Mouse (Mus musculus) thymus, adult 2 months (tissue): ENCODE measurements around the gene Ube2e2. TPM values are rescaled to one million over a fixed set of nuclear protein-coding genes. Genes with fewer than 3 reads are reported as not detected.
"Not testable (repeated sequence)": the region's sequence is repeated elsewhere in the genome, so short reads cannot be mapped to it uniquely, and the experiment has no call there.

Experiments used
- DNase-seq: peaks from one replicate; pipeline ENCODE4 v3.0.0; 2021
- H3K27ac ChIP-seq: fragments of 200-500 bp; 2 replicates; pipeline ENCODE4 v1.5.1; 2012; ENCODE audit warnings: low read length, control low read depth; ENCODE audit not compliant: control insufficient read depth, insufficient read depth
- H3K27me3 ChIP-seq: fragments of 200-500 bp; 2 replicates; pipeline ENCODE4 v1.6.1; 2012; ENCODE audit warnings: mild to moderate bottlenecking, low read length, moderate library complexity, mixed read lengths; ENCODE audit not compliant: control insufficient read depth, insufficient read depth
- H3K36me3 ChIP-seq: fragments of 200-500 bp; 2 replicates; pipeline ENCODE4 v1.6.1; 2012; ENCODE audit warnings: mild to moderate bottlenecking, low read length, moderate library complexity; ENCODE audit not compliant: control insufficient read depth, insufficient read depth
- H3K4me1 ChIP-seq: fragments of 200-500 bp; replicated peaks from 2 replicates; pipeline ENCODE4 v1.6.1; 2012; ENCODE audit warnings: low read length; ENCODE audit not compliant: control insufficient read depth, insufficient read depth
- H3K4me3 ChIP-seq: fragments of 200-500 bp; 2 replicates; pipeline ENCODE4 v1.5.1; 2012; ENCODE audit warnings: mild to moderate bottlenecking, low read length, control low read depth, moderate library complexity; ENCODE audit not compliant: control insufficient read depth, insufficient read depth
- CTCF ChIP-seq: fragments of 200-500 bp; IDR thresholded peaks from 2 replicates; pipeline ENCODE4 v1.5.1; 2012; ENCODE audit warnings: mild to moderate bottlenecking, control low read depth, low read length, moderate library complexity, borderline replicate concordance; ENCODE audit not compliant: control insufficient read depth, poor library complexity, insufficient read depth; ENCODE audit errors: extremely low read depth
- POLR2A ChIP-seq: fragments of 200-500 bp; IDR thresholded peaks from 2 replicates; pipeline ENCODE4 v1.6.1; 2012; ENCODE audit warnings: mild to moderate bottlenecking, low read length, control low read depth, moderate library complexity; ENCODE audit not compliant: control insufficient read depth, poor library complexity, insufficient read depth; ENCODE audit errors: extremely low read depth
- WGBS: fragments of 180-500 bp; shearing (Covaris S2); methylation state at CpG from one replicate; pipeline ENCODE4 v1.1.7; 2018; 5-methylcytosine and 5-hydroxymethylcytosine counted together
- polyA plus RNA-seq: library from polyadenylated mRNA; depleted of rRNA; stranded (reverse); fragments of >200 nt; gene quantifications from 2 replicates; pipeline ENCODE4 v1.2.3, GENCODE M21; 2012

The Ube2e2 gene
- polyA plus RNA-seq, 1 experiment, result 34.9 TPM

DNA sequence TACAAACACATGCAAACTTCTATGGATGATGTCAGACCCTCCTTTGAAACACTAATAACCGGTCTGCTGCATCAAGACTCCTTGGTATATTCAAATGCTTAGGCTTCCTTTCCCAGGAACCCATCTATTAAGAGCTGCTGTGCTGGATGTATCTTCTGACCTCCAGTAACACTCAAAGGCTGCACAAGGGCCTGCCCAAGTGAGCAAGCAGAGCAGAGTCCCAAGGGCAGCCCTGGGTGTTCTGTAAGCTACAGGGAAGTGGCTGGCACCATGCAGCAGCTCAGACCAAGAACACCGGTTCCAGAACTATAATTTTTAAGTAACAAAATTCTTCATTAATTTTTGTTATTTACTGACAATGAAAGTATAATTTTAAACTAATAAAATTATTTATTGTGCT, 139.5 kb downstream of the Ube2e2 start:
- Histone ChIP-seq H3K36me3 (no peaks in the 10 kb centered on the region), H3K27ac (no peak overlapping the region), H3K27me3 (no peaks in the 10 kb centered on the region), H3K4me1 (no peaks in the 10 kb centered on the region), H3K4me3 (no peak overlapping the region)
- no peak for DNase-seq
- WGBS, result 96% methylated on average over 2 of the region's 2 CpGs
- no peak for TF ChIP-seq CTCF
- TF ChIP-seq POLR2A, result no peak

DNA sequence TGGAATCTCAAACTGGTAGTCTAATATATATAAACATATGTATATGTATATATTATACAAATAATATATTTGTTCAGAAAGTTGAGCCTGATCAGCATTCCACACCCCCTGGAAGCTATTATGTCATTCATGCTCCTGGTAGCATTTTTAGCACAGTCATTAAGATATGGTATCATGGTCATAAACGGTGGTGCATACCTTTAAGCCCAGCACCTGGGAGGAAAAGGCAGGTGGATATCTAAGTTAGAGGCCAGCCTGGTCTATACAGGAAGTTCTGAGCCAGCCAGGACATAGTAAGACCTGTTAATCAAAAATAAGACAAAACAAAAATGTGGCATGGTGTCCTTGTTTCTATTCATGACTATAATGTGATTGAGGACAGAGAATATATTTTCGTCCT, 140.1 kb downstream of the Ube2e2 start:
- H3K4me3 ChIP-seq, result no peak overlapping the region
- no peaks in the 10 kb centered on the region for H3K36me3 ChIP-seq
- 86% methylated on average over 2 of the region's 2 CpGs for WGBS
- H3K27ac ChIP-seq, result no peak overlapping the region
- no peaks in the 10 kb centered on the region for H3K27me3 ChIP-seq
- H3K4me1 ChIP-seq, result no peaks in the 10 kb centered on the region
- no peak for TF ChIP-seq CTCF
- TF ChIP-seq POLR2A, result no peak
- no peak for DNase-seq

DNA sequence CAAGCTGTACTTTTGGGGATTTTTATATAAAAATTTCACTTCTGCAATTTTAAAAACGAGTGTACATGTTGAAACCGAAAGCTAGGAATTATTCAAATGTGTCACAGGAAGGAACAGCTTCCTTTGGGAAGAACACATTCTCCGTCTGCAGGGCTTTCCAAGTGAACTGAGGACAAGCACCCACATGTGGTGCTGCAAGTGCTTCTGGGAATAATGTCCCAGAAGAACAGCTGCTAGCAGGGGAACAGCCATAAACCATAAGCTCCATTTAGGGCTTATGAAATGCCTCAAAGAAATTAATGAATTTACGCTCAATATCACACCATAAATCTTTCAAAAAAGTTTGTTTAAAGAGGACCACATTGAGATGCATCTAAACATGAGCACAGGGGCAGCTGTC, 162.9 kb downstream of the Ube2e2 start:
- no peak overlapping the region for H3K4me3 ChIP-seq
- no peaks in the 10 kb centered on the region for H3K27me3 ChIP-seq
- no peak overlapping the region for H3K27ac ChIP-seq
- no peak for TF ChIP-seq POLR2A
- no peak for TF ChIP-seq CTCF
- no peaks in the 10 kb centered on the region for H3K36me3 ChIP-seq
- no peak for DNase-seq
- WGBS, result 69% methylated on average over 4 of the region's 4 CpGs
- H3K4me1 ChIP-seq, result no peaks in the 10 kb centered on the region

DNA sequence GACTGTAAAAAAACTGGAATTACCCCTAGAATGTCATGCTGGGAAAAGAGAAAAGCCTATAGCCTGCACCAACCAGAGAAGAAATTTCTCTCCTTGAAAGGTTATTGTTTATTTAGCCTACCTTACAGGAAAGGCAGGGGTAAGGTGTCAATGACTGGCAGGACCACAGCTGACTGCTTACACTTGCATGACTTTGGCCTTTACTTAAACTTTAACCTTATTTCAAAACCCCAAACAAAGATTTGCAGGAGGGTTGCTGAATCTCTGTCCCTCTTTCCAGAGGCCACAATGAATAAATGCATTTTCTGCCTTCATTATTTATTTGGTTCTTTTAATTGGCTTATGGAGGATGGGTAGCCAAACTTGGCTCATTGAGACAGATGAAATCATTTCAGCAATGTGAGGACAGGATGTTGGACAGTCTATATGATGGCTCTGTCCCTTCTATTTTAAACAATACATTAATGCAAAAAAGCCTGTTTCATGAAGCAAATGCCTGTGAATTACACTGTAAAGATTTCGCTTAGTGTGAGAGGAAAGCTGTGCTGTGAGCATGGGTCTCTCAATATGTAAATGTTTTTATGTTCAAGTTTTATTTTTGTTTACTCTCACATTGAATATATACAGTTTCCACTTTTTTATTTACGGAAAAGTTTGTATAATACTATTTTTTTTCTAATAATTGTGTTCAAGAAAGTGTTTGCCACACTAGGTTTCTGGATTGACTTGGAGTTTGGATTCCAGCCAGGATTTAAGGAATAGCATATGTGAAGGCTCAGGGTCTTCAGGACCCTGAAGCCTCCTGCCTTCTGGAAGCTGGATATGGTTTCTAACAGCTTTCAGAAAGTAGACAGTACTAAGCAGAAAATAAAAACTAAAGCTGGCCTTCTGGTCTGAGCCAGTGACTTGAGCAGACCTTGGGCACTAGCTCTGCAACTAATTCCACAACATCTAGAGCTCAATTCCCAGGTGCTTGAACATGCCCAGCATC, 173.2 kb downstream of the Ube2e2 start:
- 92% methylated on average over 2 of the region's 2 CpGs for WGBS
- TF ChIP-seq POLR2A (no peak), CTCF (no peak)
- no peak for DNase-seq
- H3K4me3 ChIP-seq, result no peak overlapping the region
- no peaks in the 10 kb centered on the region; the same call in 1 of the 2 replicates for H3K4me1 ChIP-seq
- no peak overlapping the region for H3K27ac ChIP-seq
- no peaks in the 10 kb centered on the region for H3K36me3 ChIP-seq
- no peaks in the 10 kb centered on the region for H3K27me3 ChIP-seq

DNA sequence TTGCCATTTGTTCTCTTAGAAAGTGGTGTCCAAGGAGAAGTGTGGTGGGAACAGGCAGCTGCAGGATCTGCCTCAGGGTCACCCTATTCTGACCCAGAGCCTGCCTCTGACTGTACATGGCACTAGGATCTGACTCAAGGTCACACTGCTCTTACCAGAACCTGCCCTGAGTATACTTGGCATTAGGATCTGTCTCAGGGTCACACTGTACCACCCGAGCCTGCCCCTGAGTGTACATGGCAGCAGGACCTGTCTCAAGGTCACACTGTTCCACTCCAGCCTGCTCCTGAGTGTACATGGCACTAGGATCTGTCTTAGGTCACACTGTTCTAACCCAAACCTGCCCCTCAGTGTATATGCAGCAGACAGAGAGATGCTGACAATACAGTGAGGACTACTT, 177.1 kb downstream of the Ube2e2 start:
- no peak for DNase-seq
- Histone ChIP-seq H3K27me3 (no peaks in the 10 kb centered on the region), H3K4me1 (no peaks in the 10 kb centered on the region; the same call in 1 of the 2 replicates), H3K36me3 (no peaks in the 10 kb centered on the region), H3K27ac (no peak overlapping the region), H3K4me3 (no peak overlapping the region)
- TF ChIP-seq CTCF, result no peak
- TF ChIP-seq POLR2A, result no peak
- 100% methylated on average over 1 of the region's 1 CpGs for WGBS

GRCm38 (mm10) chr14:18715529-18715928, 178.5 kb downstream of the Ube2e2 start:
- TF ChIP-seq POLR2A (no peak), CTCF (no peak)
- DNase-seq, result no peak
- no peak overlapping the region for H3K4me3 ChIP-seq
- WGBS, result 94% methylated on average over 1 of the region's 1 CpGs
- no peaks in the 10 kb centered on the region for H3K36me3 ChIP-seq
- no peaks in the 10 kb centered on the region; the same call in 1 of the 2 replicates for H3K4me1 ChIP-seq
- H3K27me3 ChIP-seq, result no peaks in the 10 kb centered on the region
- H3K27ac ChIP-seq, result no peak overlapping the region

DNA sequence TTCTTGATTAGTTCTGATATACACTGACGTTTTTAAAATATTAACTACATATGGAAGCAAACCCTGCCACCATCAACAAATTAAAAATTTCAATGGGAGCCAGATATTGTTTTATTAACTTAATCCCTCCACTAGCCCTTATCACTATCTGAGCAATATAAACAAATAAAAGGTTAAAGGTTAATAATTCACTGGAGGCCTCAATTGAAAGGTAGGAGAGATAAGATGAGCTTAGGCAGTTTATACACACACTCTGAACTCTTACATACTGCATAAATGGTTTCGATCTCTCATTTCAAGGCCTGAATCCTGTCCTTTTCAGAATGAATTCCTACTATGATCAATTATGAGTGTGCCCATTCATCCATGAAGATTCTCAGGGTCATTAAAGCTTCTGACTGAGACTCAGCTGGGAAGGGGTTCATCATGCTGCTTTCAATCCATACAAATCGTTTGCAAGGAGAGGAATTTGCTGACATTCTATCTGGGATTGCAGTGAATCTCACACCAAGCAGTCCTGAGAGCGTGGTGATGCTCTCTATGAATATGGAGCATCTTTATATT, 196.3 kb downstream of the Ube2e2 start:
- no peaks in the 10 kb centered on the region for H3K4me1 ChIP-seq
- TF ChIP-seq POLR2A, result no peak
- TF ChIP-seq CTCF, result no peak
- no peaks in the 10 kb centered on the region for H3K27me3 ChIP-seq
- H3K27ac ChIP-seq, result no peak overlapping the region
- H3K4me3 ChIP-seq, result no peak overlapping the region
- 94% methylated on average over 4 of the region's 4 CpGs for WGBS
- H3K36me3 ChIP-seq, result no peaks in the 10 kb centered on the region
- no peak for DNase-seq

GRCm38 (mm10) chr14:18696418-18696817, 197.6 kb downstream of the Ube2e2 start:
- not testable (repeated sequence) for H3K27ac ChIP-seq, DNase-seq, H3K27me3 ChIP-seq, H3K4me1 ChIP-seq, H3K36me3 ChIP-seq, H3K4me3 ChIP-seq
